Mouse (Mus musculus): ENCODE measurements around the gene Fgfbp3.
A peak's percentile ranks its signal among the peaks of the same experiment; 100 is the strongest.
"Not testable (repeated sequence)": the region's sequence is repeated elsewhere in the genome, so short reads cannot be mapped to it uniquely, and the experiment has no call there.

Gene Fgfbp3

DNA sequence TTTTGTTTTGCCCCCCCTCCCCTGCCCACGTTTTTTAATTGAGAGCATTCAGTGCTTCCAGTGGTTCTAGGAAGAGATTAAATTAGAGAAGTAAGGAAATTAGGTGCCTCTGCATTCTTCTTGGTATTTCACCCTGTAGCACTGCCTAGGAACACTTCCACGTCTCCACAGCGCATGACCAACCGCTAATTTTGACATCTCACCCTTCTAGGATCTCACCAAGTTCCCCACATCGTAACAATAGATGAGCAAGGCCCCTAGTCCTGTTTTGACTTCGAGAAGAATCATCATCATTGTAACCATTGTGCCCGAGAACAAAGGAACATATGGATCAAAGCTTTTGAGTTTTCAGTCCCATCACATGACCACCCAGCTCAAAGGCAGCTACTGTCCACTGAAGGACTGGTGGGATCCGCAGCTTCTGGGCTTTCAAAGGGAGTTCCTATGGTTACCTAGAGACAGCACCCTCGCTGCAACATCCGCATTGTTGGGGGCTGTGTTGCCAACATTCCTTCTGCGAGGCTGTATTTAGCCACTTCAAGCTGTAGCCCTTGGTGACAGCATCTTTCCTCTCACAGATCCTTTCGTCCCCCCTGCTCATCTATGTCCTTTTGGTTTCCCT lies 8.9 kb downstream of the Fgfbp3 start:
- peak; percentile 88 for ATAC-seq (ENCODE audit: low TSS enrichment)

- peak; percentile 58; the same call in 1 of the 2 replicates for ATAC-seq (ENCODE audit: low TSS enrichment)
These were observed 9.6 kb downstream of the Fgfbp3 start for GRCm38 (mm10) chr19:36909676-36910292.

- ATAC-seq (ENCODE audit: low TSS enrichment): no peak
These were observed 10.3 kb downstream of the Fgfbp3 start for GRCm38 (mm10) chr19:36909150-36909549.

- ATAC-seq (ENCODE audit: low TSS enrichment): peak; percentile 73
These were observed 15.0 kb downstream of the Fgfbp3 start for GRCm38 (mm10) chr19:36904211-36905007.

DNA sequence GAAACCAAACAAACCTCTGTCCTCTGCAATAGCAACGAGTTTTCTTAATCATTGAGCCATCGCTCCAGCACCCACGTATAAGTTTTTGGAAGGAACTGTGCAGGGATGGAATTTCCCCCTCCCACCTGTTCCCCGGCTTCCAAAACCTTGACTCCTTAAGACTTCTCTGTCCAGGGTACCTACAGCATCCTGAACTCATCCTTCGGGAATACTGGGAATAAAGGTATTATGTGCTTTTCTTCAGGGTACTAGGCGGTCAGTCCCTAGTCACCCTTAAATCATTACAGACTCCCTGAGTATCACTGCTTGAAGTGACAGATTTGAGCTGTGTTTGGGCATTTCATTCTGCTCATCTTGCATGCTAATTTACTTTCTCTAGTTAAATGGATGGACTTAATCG lies 16.0 kb downstream of the Fgfbp3 start:
- peak; percentile 48; the same call in 1 of the 2 replicates for ATAC-seq (ENCODE audit: low TSS enrichment)

GRCm38 (mm10) chr19:36897778-36898177 lies 21.6 kb downstream of the Fgfbp3 start:
- peak; percentile 57; the same call in 1 of the 2 replicates for ATAC-seq (ENCODE audit: low TSS enrichment)

GRCm38 (mm10) chr19:36896791-36897569 lies 22.4 kb downstream of the Fgfbp3 start:
- no peak for ATAC-seq (ENCODE audit: low TSS enrichment)

DNA sequence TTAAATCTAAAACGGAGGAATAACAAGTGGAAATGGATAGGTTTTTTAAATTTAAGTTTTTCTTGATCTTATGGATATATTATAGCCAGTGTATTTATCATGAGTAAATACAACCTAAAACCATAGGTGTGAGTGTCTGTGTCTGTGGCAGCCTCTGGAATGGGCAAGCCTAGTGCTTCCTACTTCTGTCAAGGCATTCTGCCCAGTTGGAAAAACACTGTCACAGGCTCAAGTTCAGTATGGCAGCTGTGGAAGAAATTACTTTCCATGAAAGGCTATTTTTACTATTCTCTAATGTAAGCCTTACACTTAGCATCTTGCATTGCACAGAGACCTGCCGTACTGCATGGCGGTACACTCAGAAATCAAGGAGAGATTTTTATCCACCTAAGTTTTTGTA lies 27.7 kb downstream of the Fgfbp3 start:
- ATAC-seq (ENCODE audit: low TSS enrichment): 0 out of 2 replicates have a peak, but pooled peaks have one; percentile 28

GRCm38 (mm10) chr19:36887706-36888105 lies 31.7 kb downstream of the Fgfbp3 start:
- ATAC-seq (ENCODE audit: low TSS enrichment): no peak

DNA sequence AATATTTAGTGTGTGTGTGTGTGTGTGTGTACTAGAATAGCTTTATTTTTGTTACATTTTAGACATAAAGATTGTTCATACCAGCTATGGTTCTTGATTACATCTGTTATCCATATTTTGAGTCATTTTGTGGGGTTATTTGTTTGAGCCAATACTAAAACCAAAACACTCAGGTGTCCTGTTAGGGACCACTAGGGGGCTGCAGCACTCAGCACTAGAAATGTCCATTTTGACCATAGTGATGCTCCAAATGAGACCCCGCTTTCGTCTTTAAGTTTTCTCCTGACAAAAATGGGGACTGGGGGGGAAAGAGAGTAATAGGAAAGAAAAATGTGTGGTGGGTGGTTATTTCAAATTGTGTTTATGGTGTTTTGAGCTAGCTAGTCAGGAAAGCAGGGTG lies 33.1 kb downstream of the Fgfbp3 start:
- ATAC-seq (ENCODE audit: low TSS enrichment): no peak

GRCm38 (mm10) chr19:36883119-36883518 lies 36.3 kb downstream of the Fgfbp3 start:
- no peak for ATAC-seq (ENCODE audit: low TSS enrichment)

- ATAC-seq (ENCODE audit: low TSS enrichment): peak; percentile 38; the same call in 1 of the 2 replicates
These were observed 40.5 kb downstream of the Fgfbp3 start for GRCm38 (mm10) chr19:36878743-36879495.

DNA sequence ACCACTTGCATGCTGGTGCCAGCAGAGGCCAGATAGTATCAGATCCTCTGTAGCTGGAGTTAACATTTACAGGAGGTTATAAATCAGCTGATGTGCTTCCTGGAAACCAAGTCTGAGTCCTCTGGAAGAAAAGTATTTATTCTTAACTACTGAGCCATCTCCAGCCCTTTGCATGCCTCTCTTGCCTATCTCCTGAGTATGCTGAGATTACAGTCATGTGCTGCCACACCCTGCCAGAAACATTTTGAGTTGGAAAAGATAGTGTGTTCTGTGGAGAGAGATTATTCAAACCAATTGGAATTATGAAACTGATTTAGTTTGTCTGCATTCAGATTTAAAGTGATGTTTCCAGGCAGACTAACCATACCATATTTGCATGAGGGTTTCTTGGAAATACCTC lies 42.1 kb downstream of the Fgfbp3 start:
- ATAC-seq (ENCODE audit: low TSS enrichment): no peak

- no peak for ATAC-seq (ENCODE audit: low TSS enrichment)
These were observed 44.8 kb downstream of the Fgfbp3 start for GRCm38 (mm10) chr19:36874651-36875050.

DNA sequence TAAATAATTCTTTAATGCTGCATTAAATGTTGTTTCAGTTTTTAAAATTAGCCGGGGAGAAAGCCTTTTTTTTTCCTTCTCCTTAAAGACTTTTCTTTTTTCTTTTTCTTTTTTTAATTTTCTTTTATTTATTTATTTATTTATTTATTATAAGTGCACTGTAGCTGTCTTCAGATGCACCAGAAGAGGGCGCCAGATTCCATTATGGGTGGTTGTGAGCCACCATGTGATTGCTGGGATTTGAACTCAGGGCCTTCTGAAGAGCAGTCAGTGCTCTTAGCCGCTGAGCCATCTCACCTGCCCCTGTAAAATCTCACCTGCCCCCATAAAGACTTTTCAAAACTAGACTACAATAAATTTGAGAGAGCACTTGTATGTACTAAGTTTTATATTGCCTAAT lies 50.7 kb downstream of the Fgfbp3 start:
- ATAC-seq (ENCODE audit: low TSS enrichment): not testable (repeated sequence)
